Mouse (Mus musculus): Measurements from ENCODE around the gene Hmgb1. TPM values are rescaled to one million over a fixed set of nuclear protein-coding genes. Genes with fewer than 3 reads are reported as not detected.

The Hmgb1 gene
- total RNA-seq (2014; fragmentation: Nextera tagmentation) (569 and 576 TPM in 2 replicates), total RNA-seq (2017) (517 and 593 TPM in 2 replicates), polyA plus RNA-seq (2012) (529 and 605 TPM in 2 replicates)

DNA sequence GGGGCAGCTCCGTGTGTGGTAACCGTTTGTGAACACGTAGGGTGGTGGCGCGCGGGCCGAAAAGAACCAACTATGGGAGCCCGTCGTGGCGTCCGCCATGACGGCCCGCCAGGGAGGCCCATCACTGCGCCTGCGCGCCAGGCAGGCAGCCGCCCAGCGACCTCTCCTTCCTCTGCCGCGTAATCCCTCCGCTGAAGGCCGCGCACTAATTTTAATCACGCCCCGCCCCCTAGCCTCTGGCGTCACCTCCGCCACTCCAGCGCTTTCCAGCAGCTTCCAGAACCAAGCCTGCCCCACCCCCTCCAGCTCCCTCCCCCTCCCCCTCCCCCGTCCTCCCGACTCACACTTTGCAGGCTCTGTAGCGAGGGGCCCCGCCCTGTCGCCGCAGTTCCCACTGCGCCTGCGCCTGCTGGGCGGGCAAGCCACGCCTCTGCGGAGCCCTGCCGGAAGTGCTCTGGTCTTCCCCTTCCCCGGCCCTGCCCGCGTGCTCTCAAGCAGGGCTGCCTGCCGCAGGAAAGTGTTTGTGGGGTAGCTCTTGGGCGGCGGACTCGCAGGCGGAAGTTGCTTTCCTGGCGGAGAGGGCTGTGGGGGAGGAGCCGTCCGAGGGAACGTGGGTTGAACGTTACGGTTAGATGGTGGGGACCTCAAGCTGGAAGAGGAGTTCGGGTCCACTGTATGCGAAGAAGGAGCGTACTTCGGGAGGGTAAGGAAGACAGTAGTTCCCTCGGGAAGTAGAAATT lies at the start of gene Hmgb1, which contains the start of gene Uspl1:
Gene Hmgb1, minus strand, starts transcription at position 386 of the 740 bp plus-strand sequence.
Gene Uspl1, plus strand, starts transcription at position 247 of the 740 bp plus-strand sequence.
- H3K9me3 ChIP-seq (replicated peaks) = no peaks in the 10 kb centered on the region
- peak; percentile 91 for DNase-seq (ENCODE audit: low spot score)
- TF ChIP-seq GATA1 (IDR thresholded peaks at IDR 0.05; ENCODE audit: borderline replicate concordance, low read length) = no peak
- 0 out of 2 replicates have a peak, but pooled peaks have one; percentile 63 for TF ChIP-seq POLR2AphosphoS5 (IDR thresholded peaks at IDR 0.05; ENCODE audit: insufficient replicate concordance, low read depth, low read length)
- no peak for TF ChIP-seq TAL1 (conservative IDR thresholded peaks at IDR 0.05; ENCODE audit: low read depth, low read length)
- TF ChIP-seq CTCF (IDR thresholded peaks at IDR 0.05; ENCODE audit: low read depth, low read length) = no peak
- peak within 1 kb of the TSS; percentile 86 for H3K4me3 ChIP-seq (ENCODE audit: low read depth, low read length)
- peak; percentile 84 for ATAC-seq (ENCODE audit: extremely low read depth, insufficient number of reproducible peaks, low FRiP score, poor library complexity, severe bottlenecking)
- H3K27me3 ChIP-seq (ENCODE audit: insufficient read depth, low read length) = no peaks in the 10 kb centered on the region
- peaks cover 27% of the 10 kb centered on the region for H3K4me1 ChIP-seq (ENCODE audit: insufficient read depth, low read depth, low read length)
- H3K36me3 ChIP-seq (replicated peaks) = peaks cover 39% of the 10 kb centered on the region

DNA sequence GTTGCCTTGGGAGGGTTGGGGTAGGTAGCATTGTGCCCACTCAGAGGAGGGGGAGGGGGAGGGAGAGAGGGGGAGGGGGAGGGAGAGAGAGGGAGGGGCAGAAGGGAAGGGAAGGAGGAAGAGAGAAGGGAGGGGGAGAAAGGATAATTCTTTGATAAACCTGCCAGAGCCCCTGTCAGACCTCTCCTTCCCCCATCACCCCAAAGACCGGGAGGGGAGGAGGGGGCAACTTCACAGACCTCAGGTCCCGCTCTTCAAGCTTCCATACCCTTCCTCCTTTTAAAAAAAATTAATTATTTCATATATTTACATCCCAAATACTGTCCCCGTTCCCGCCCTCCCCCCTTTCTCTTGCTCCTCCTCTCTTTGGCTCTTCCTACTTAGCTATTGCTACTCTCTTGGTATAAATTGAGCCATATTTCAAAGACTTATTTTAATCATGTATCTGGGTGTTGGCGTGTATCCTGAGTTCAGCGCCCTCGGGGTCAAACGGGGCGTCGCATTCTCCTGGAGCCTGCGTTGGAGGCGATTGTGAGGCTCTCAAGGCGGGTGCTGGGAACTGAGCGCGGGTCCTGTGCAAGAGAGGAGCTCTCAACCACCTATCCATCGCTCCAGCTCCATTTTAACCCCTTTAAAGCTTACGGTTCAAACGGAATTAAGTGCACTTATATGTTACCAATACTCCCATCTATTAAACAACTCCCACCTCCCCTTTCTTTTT lies 45.5 kb upstream of the Hmgb1 start:
- DNase-seq (ENCODE audit: low spot score) (no peak), ATAC-seq (ENCODE audit: extremely low read depth, insufficient number of reproducible peaks, low FRiP score, poor library complexity, severe bottlenecking) (no peak)
- Histone ChIP-seq H3K4me3 (ENCODE audit: low read depth, low read length) (peak overlapping the region; percentile 69), H3K4me1 (ENCODE audit: insufficient read depth, low read depth, low read length) (peaks cover 39% of the 10 kb centered on the region), H3K36me3 (replicated peaks) (no peaks in the 10 kb centered on the region), H3K9me3 (replicated peaks) (peaks cover 7% of the 10 kb centered on the region), H3K27me3 (ENCODE audit: insufficient read depth, low read length) (no peaks in the 10 kb centered on the region)
- TF ChIP-seq GATA1 (IDR thresholded peaks at IDR 0.05; ENCODE audit: borderline replicate concordance, low read length) = no peak
- no peak for TF ChIP-seq CTCF (IDR thresholded peaks at IDR 0.05; ENCODE audit: low read depth, low read length)
- TF ChIP-seq GATA2 (IDR thresholded peaks at IDR 0.05; ENCODE audit: borderline replicate concordance, low read depth, low read length) = no peak
- TF ChIP-seq POLR2AphosphoS5 (IDR thresholded peaks at IDR 0.05; ENCODE audit: insufficient replicate concordance, low read depth, low read length) = no peak
- TF ChIP-seq TAL1 (conservative IDR thresholded peaks at IDR 0.05; ENCODE audit: low read depth, low read length) = no peak

- peak; percentile 95 for DNase-seq (ENCODE audit: low spot score)
- Histone ChIP-seq H3K4me3 (ENCODE audit: low read depth, low read length) (peak overlapping the region; percentile 69), H3K27me3 (ENCODE audit: insufficient read depth, low read length) (no peaks in the 10 kb centered on the region), H3K4me1 (ENCODE audit: insufficient read depth, low read depth, low read length) (peaks cover 41% of the 10 kb centered on the region), H3K36me3 (replicated peaks) (no peaks in the 10 kb centered on the region), H3K9me3 (replicated peaks) (peaks cover 7% of the 10 kb centered on the region)
- no peak for TF ChIP-seq GATA1 (IDR thresholded peaks at IDR 0.05; ENCODE audit: borderline replicate concordance, low read length)
- peak; percentile 81 for ATAC-seq (ENCODE audit: extremely low read depth, insufficient number of reproducible peaks, low FRiP score, poor library complexity, severe bottlenecking)
These were observed 44.7 kb upstream of the Hmgb1 start for GRCm38 (mm10) chr5:149228700-149229618.

- no peak for ATAC-seq (ENCODE audit: extremely low read depth, insufficient number of reproducible peaks, low FRiP score, poor library complexity, severe bottlenecking)
- H3K4me1 ChIP-seq (ENCODE audit: insufficient read depth, low read depth, low read length) = peaks cover 34% of the 10 kb centered on the region
- H3K4me3 ChIP-seq (ENCODE audit: low read depth, low read length) = no peak overlapping the region
- H3K27me3 ChIP-seq (ENCODE audit: insufficient read depth, low read length) = no peaks in the 10 kb centered on the region
- TF ChIP-seq POLR2AphosphoS5 (IDR thresholded peaks at IDR 0.05; ENCODE audit: insufficient replicate concordance, low read depth, low read length) = no peak
- TF ChIP-seq GATA2 (IDR thresholded peaks at IDR 0.05; ENCODE audit: borderline replicate concordance, low read depth, low read length) = no peak
- TF ChIP-seq TAL1 (conservative IDR thresholded peaks at IDR 0.05; ENCODE audit: low read depth, low read length) = no peak
- TF ChIP-seq CTCF (IDR thresholded peaks at IDR 0.05; ENCODE audit: low read depth, low read length) = no peak
- TF ChIP-seq GATA1 (IDR thresholded peaks at IDR 0.05; ENCODE audit: borderline replicate concordance, low read length) = no peak
- H3K9me3 ChIP-seq (replicated peaks) = peaks cover 10% of the 10 kb centered on the region
- H3K36me3 ChIP-seq (replicated peaks) = no peaks in the 10 kb centered on the region
- DNase-seq (ENCODE audit: low spot score) = no peak
These were observed 40.4 kb upstream of the Hmgb1 start for GRCm38 (mm10) chr5:149224666-149225065.

- DNase-seq (ENCODE audit: low spot score) (no peak), ATAC-seq (ENCODE audit: extremely low read depth, insufficient number of reproducible peaks, low FRiP score, poor library complexity, severe bottlenecking) (peak; percentile 51)
- peaks cover 28% of the 10 kb centered on the region for H3K9me3 ChIP-seq (replicated peaks)
- peaks cover 20% of the 10 kb centered on the region for H3K36me3 ChIP-seq (replicated peaks)
- H3K27me3 ChIP-seq (ENCODE audit: insufficient read depth, low read length) = no peaks in the 10 kb centered on the region
- H3K4me1 ChIP-seq (ENCODE audit: insufficient read depth, low read depth, low read length) = peaks cover 29% of the 10 kb centered on the region
- no peak overlapping the region for H3K4me3 ChIP-seq (ENCODE audit: low read depth, low read length)
- TF ChIP-seq TAL1 (conservative IDR thresholded peaks at IDR 0.05; ENCODE audit: low read depth, low read length) (no peak), GATA2 (IDR thresholded peaks at IDR 0.05; ENCODE audit: borderline replicate concordance, low read depth, low read length) (no peak), GATA1 (IDR thresholded peaks at IDR 0.05; ENCODE audit: borderline replicate concordance, low read length) (no peak), POLR2AphosphoS5 (IDR thresholded peaks at IDR 0.05; ENCODE audit: insufficient replicate concordance, low read depth, low read length) (no peak), CTCF (IDR thresholded peaks at IDR 0.05; ENCODE audit: low read depth, low read length) (no peak)
These were observed 37.1 kb upstream of the Hmgb1 start for GRCm38 (mm10) chr5:149221355-149221754.
